Mouse (Mus musculus) layer of hippocampus, adult 9-10 months (tissue): ENCODE measurements around the gene Cacng7.

Experiments used
- DNase-seq: peaks from one replicate; pipeline ENCODE4 v3.0.0; 2022; ENCODE audit warnings: low spot score

The Cacng7 gene

GRCm38 (mm10) chr7:3302556-3303275 lies 30.0 kb upstream of the Cacng7 start:
- no peak for DNase-seq

DNA sequence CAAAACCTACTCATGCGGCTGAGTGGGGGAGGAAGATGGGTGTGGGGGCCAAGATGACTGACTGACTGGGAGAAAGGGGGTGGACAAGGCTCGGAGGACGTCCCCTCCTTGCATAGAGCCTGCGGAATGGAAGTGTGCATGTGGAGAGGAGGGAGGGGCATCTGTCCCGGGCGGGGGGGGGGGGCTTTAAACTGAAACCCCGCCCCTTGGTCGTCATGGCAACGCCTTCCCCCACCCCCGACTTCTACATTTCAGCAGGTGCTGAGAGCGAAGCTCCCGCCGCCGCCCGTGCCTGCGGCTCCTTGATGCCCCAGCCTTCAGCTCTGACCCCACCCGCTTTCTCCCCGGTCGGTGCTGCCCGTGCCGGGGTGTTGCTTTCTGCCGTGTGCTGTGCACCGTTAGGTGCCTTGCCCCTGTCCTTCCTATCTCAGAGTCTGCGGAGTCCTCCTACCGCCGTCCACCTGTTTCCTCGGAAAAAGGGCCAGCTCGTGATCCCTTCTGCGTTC lies 29.4 kb upstream of the Cacng7 start:
- DNase-seq, result no peak

- no peak for DNase-seq
Observed at GRCm38 (mm10) chr7:3303789-3304188, 29.0 kb upstream of the Cacng7 start.

- no peak for DNase-seq
Observed at GRCm38 (mm10) chr7:3304298-3304697, 28.5 kb upstream of the Cacng7 start.

- no peak for DNase-seq
Observed at GRCm38 (mm10) chr7:3306400-3306799, 26.4 kb upstream of the Cacng7 start.

DNA sequence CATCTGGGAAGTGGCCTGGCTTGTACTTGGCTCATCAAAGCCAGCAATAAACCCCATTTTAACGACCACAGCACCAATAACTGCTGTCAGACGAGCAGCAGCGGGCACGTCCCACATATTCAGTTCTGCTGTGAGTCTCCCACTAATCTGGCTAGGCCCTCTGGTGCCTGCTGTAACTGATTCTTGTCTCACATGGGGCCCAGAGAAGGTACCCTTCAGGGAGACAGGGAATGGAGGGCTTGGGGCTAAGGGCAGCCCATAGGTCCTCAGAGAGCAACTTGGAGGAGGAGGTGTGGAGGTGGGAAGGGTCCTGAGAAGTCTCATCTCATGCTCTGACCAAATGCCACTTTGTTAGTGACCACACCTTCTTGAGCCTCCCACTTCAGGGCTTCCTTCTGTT lies 24.1 kb upstream of the Cacng7 start:
- DNase-seq, result no peak

DNA sequence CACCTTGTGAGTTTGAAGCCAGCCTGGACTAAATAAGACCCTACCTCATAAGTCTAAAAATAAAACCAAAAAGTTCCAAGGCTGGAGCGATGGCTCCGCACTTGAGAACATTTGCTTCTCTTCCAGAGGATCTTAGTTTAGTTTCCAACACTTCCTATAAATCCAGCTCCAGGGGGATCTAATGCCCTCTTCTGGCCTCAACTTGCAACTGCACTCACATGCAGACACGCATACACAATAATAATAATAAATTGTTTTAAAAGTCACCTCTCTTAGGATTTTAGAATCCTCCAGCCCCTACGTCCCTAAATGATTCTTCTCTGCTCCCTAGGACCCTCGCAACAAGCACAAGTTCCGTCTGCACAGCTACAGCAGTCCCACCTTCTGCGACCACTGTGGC lies 22.5 kb upstream of the Cacng7 start:
- no peak for DNase-seq

DNA sequence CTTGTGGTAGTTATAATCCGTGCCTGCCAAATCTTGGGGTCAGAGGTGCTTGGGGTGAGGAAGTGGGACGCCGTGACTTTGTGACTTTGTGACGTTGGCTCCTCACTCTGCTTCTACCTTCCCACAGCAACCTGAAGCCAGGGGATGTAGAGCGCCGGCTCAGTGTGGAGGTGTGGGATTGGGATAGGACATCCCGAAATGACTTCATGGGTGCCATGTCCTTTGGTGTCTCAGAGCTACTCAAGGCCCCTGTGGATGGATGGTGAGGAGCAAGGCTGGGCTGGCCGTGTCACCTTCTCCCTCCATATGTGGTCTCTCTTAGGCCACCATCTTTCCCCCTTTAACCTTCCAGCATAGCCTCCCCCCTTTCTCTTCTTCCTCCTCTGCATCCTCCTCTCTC lies 19.2 kb upstream of the Cacng7 start:
- no peak for DNase-seq

GRCm38 (mm10) chr7:3314121-3314520 lies 18.6 kb upstream of the Cacng7 start:
- DNase-seq, result no peak

GRCm38 (mm10) chr7:3317704-3318103 lies 15.1 kb upstream of the Cacng7 start:
- no peak for DNase-seq

GRCm38 (mm10) chr7:3320856-3321255 lies 11.9 kb upstream of the Cacng7 start:
- no peak for DNase-seq

- no peak for DNase-seq
Observed at GRCm38 (mm10) chr7:3323826-3324225, 8.9 kb upstream of the Cacng7 start.

GRCm38 (mm10) chr7:3327961-3328360 lies 4.8 kb upstream of the Cacng7 start:
- no peak for DNase-seq

DNA sequence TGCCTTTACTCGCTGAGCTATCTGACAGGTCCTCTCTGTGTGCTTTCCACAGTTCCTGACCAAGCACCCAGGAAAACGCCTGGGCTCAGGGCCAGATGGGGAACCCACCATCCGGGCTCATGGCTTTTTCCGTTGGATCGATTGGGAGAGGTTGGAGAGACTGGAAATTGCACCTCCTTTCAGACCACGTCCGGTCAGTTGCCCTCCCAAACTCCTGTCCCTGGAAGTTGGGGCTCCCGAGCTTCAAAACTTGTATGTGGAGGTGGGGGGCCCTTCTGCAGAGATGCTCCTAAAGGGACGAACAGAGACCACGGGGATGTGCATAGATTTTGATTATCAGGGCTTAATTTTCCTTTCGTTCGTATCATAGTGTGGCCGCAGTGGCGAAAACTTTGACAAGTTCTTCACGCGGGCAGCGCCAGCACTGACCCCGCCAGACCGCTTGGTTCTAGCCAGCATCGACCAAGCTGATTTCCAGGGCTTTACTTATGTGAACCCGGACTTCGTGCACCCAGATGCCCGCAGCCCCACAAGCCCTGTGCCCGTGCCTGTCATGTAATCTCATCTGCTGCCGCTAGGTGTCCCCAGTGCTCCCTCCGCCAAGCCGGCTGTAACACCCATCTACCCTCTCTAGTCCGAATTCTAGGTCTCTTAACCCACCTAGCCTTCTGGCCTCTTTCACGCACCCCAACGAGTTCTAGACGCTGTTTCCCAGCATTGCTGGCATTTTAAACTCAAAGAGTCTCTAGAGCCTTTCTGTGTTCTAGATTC lies 2.8 kb upstream of the Cacng7 start:
- peak; percentile 55 for DNase-seq

DNA sequence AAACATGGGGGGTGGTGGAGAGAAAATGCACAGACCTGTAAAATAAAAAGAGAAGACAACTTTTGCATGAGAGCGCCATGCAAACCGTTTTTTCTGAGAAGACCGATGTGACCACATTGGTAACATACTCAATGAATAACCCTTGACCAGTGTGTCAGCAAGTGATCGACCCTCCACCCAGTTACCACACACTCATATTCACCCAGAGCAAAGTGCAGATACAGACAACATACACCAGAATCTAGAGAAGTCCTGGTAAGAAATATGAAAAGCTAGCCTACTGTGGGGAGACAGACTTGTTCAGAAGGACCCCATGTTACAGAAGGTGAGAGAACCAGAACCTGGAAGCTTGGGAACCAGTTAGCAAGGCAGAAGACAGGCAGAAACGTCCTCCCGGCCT lies 1.6 kb upstream of the Cacng7 start:
- DNase-seq, result no peak

- DNase-seq, result peak; percentile 74
Observed at GRCm38 (mm10) chr7:3331581-3332223, 1.1 kb upstream of the Cacng7 start.

- DNase-seq, result no peak
Observed at GRCm38 (mm10) chr7:3332224-3332615, 535 bp upstream of the Cacng7 start.

GRCm38 (mm10) chr7:3333542-3333941 lies 787 bp downstream of the Cacng7 start:
- DNase-seq, result no peak

- DNase-seq, result no peak
Observed at GRCm38 (mm10) chr7:3336412-3336811, 3.7 kb downstream of the Cacng7 start.

DNA sequence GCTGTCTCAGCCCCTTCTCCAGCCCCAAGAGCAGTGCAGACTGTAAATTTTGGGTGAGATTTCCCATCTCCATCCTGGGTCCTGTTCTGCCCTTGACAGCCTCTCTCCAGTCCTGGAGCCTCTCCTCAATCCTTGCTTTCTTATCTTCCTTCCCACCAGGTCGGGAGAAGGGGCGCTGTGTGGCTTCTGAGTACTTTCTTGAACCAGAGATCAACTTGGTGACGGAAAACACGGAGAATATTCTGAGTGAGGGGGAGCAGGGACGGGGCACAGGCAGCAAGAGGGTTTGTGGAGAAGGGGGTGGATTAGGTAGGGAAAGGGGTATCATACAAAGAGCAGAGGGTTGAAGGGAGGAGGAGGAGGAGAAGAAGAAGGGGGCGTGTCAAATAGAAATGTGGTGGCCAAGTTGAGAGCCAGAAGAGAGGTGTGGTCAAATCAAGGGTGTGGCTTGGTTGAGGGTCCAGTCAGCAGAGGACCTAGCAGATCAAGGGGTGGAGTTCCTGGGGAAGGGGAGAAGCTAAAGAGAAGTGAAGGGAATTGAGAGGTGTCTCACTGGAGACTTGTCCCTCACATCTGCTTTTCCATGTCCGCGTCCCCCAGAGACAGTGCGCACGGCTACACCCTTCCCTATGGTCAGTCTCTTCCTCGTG lies 5.7 kb downstream of the Cacng7 start:
- no peak for DNase-seq

DNA sequence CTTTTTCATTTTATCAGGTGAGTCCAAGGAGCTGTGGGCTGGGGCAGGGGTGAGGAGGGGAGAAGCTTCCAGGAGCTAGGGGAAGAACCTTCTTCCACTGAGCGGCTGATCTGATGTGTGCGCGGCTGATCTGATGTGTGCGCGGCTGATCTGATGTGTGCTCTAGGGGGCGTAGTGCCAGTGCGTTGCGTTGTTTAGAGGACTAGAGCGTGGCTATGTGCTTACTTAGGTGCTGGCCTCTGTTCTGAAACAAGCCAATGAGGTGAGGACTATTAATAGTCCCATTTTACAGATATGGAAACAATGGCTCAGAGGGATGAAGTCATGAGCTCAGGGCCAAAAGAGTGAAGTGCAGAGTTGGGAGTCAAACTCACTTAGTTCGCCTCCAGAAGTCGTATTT lies 6.3 kb downstream of the Cacng7 start:
- no peak for DNase-seq

DNA sequence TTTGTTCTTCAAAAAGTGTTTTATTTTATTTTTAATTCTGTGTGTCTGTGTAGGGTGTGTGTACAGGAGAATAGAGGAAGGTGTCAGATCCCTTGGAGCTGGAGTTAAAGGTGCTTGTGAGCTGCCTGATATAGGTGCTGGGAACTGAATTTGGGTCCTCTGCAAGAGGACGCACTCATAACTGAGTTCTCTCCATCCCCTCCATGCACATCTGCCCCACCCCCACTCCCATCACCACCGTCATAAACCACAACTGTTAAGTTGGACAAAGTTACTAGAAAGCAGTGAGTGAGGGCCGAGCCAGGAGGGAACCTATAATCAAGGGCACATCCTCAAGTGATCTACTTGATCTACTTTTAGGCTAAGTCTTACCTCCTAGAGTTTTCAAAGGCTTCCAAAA lies 11.1 kb downstream of the Cacng7 start:
- no peak for DNase-seq
